Comparison of ENCODE assay signal across 22 mouse cellular contexts in the genomic region with DNA sequence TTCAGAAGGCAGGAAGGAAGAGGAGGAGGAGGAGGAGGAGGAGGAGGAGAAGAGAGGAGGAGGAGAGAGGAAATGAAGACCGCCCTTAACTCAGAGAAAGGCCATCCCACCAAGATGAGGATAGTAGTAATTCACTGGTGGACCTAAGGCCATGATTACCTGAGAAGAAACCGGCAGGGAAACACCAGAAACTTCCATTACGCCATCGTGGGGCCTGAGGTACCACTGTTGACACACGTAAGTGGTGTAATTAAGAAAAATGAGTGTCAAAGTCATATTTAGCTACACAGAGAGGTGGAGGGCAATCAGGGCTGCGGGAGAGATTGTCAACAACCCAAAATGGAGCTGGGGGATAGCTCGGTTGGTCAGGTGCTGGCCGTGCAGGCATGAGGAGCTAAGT. TPM values are rescaled to one million over a fixed set of nuclear protein-coding genes. Genes with fewer than 3 reads are reported as not detected.
A peak's percentile ranks its signal among the peaks of the same experiment; 100 is the strongest.
DNase-seq lines count a peak whose midpoint lies in the region; TF ChIP-seq lines count a peak whose summit lies in the region.
"Had no signal": no experiment of that assay in that cellular context is flagged by ENCODE, and none has a peak within 500 bp of the region (broad histone marks: within the 10 kb centered on the region; RNA-seq: fewer than 3 reads in every experiment).

No protein-coding gene starts in this region.

- no peaks in the 10 kb centered on the region for H3K36me3 ChIP-seq in spleen, adult 2 months (ENCODE audit: control insufficient read depth, insufficient read depth, low read length)
- H3K36me3 ChIP-seq in hindbrain, embryonic 10.5 days, result no peaks in the 10 kb centered on the region
- H3K36me3 ChIP-seq: embryonic facial prominence, embryonic 13.5 days; embryonic facial prominence, embryonic 15.5 days; forebrain, embryonic 10.5 days; forebrain, embryonic 12.5 days had no signal

- H3K9me3 ChIP-seq in hindbrain, embryonic 10.5 days, result no peaks in the 10 kb centered on the region
- H3K9me3 ChIP-seq: embryonic facial prominence, embryonic 13.5 days; embryonic facial prominence, embryonic 15.5 days; forebrain, embryonic 10.5 days; forebrain, embryonic 12.5 days; G1E had no signal

- no peak for TF ChIP-seq CTCF in spleen, adult 2 months (IDR thresholded peaks at IDR 0.05; ENCODE audit: extremely low read depth, insufficient read depth, insufficient read length, insufficient replicate concordance)

- peaks cover 25% of the 10 kb centered on the region; the same call in 1 of the 2 replicates for H3K4me1 ChIP-seq in spleen, adult 2 months (ENCODE audit: control insufficient read depth, insufficient read depth, insufficient read length)
- peaks cover 33% of the 10 kb centered on the region for H3K4me1 ChIP-seq in hindbrain, embryonic 10.5 days (replicated peaks)

- DNase-seq in spleen, adult 2 months (ENCODE audit: low read depth in 1 of 2, low spot score in 2 of 2), result no peak
- no peak for DNase-seq in spleen, postnatal 14 days (ENCODE audit: low spot score in 2 of 2)
- peak; percentile 55 for DNase-seq in CD4-positive helper T cell, adult 2 months (ENCODE audit: low read depth, low spot score)
- DNase-seq in induced T-regulatory cell, adult 2 months (ENCODE audit: low read depth), result peak; percentile 44
- DNase-seq in embryo, embryonic 10 days (ENCODE audit: low spot score), result no peak
- DNase-seq in hindbrain, embryonic 10.5 days (ENCODE audit: low spot score), result no peak
- DNase-seq: adrenal gland, adult 8-10 months; adrenal gland, postnatal 14 days; adrenal gland, postnatal 36 days; cerebellum, adult 11-12 months; cerebellum, adult 2 months; cerebellum, adult 9-10 months; cerebellum, postnatal 10 days; cerebellum, postnatal 25 days; embryo, embryonic 11 days had no signal

- no peak for TF ChIP-seq POLR2A in spleen, adult 2 months (IDR thresholded peaks at IDR 0.05; ENCODE audit: low read depth, low read length)

- no peaks in the 10 kb centered on the region for H3K27me3 ChIP-seq in spleen, adult 2 months (ENCODE audit: control insufficient read depth, insufficient read depth, low read length)
- no peaks in the 10 kb centered on the region for H3K27me3 ChIP-seq in hindbrain, embryonic 10.5 days (ENCODE audit: insufficient read depth, poor library complexity, severe bottlenecking)
- H3K27me3 ChIP-seq: embryonic facial prominence, embryonic 13.5 days; embryonic facial prominence, embryonic 15.5 days; forebrain, embryonic 12.5 days; Patski had no signal

- 79% methylated on average over 8 of the region's 8 CpGs for WGBS in spleen, adult 2 months
- WGBS in hindbrain, embryonic 10.5 days, result 95% methylated on average over 8 of the region's 8 CpGs

- no peak overlapping the region for H3K4me3 ChIP-seq in spleen, adult 2 months (ENCODE audit: extremely low read depth, insufficient read depth, insufficient read length)
- no peak overlapping the region for H3K4me3 ChIP-seq in hindbrain, embryonic 10.5 days
- H3K4me3 ChIP-seq: embryonic facial prominence, embryonic 13.5 days; embryonic facial prominence, embryonic 15.5 days; erythroblast, embryonic 14.5 days; forebrain, embryonic 10.5 days; forebrain, embryonic 12.5 days had no signal

- H3K27ac ChIP-seq in spleen, adult 2 months (ENCODE audit: insufficient read depth, low read length), result 0 out of 2 replicates have a peak overlapping the region, but pooled peaks have one; percentile 25
- H3K27ac ChIP-seq in hindbrain, embryonic 10.5 days, result no peak overlapping the region
- H3K27ac ChIP-seq: embryonic facial prominence, embryonic 13.5 days; embryonic facial prominence, embryonic 15.5 days; forebrain, embryonic 10.5 days; forebrain, embryonic 12.5 days had no signal

RNA-seq across cellular contexts. Expression of gene Galnt10, which starts 23.0 kb away (rescaled TPM):
- 19.2 and 19.4 TPM in 2 replicates for polyA plus RNA-seq in spleen, adult 2 months (2012; rRNA removed)
- polyA plus RNA-seq in hindbrain, embryonic 10.5 days (2016; fragmentation: Nextera tagmentation; extraction: Ambion mirVana), result 21.2 and 22.7 TPM in 2 replicates

Comparison
In these comparisons a context has a peak if more than half of its experiments do, and no peak if none do; other contexts are left out.
1. DNase-seq: peak in CD4-positive helper T cell, adult 2 months (single experiment) and induced T-regulatory cell, adult 2 months (single experiment); none in spleen, adult 2 months (0 of 2), spleen, postnatal 14 days (0 of 2), embryo, embryonic 10 days (single experiment) and hindbrain, embryonic 10.5 days (single experiment).